Mouse (Mus musculus) G1E (cell line): ENCODE measurements around the gene Armh3.

Source experiments
- CTCF ChIP-seq: IDR thresholded peaks from 2 replicates; pipeline ENCODE4 v1.5.1; 2012; ENCODE audit warnings: low read depth, low read length, inconsistent platforms, mixed read lengths
- GATA1 ChIP-seq: IDR thresholded peaks from 2 replicates; pipeline ENCODE4 v1.6.1; 2012; ENCODE audit warnings: borderline replicate concordance, low read length, inconsistent platforms, mixed read lengths

DNA sequence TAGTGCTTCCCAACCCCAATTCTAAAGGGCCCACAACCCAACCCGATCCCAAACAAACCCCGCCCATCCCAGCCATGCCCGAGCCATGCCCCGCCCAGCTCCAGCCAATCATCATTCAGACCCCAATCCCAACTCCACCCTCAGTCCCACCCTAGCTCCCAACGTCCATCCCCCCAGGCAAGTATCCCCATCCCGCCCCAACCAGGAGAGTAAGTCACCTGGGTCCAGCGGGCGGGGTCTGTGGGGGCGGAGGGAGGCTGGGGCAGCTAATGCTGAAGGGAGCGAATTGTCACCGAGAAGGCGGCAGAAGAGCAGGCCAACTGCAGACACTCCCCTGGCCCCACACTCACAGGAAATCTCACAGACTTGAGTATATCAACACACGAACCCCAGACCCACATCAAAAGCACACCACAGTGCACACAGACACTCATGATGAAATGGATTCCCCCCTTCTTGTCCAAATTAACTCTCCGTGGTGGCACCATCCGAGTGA, 202.2 kb downstream of the Armh3 start:
- TF ChIP-seq GATA1 (no peak), CTCF (no peak)
